Mouse (Mus musculus) CD4-positive, CD25-positive, alpha-beta regulatory T cell, adult 9 weeks (primary cell): ENCODE measurements around the gene Erg28. TPM values are rescaled to one million over a fixed set of nuclear protein-coding genes. Genes with fewer than 3 reads are reported as not detected.

Experiments used
- polyA plus RNA-seq: library from polyadenylated mRNA; unstranded; fragments of 100-300 nt; shearing (Covaris generic); gene quantifications from one replicate; pipeline ENCODE4 v1.2.1, GENCODE M21; 2017

Erg28 gene
- polyA plus RNA-seq: 121 TPM

GRCm38 (mm10) chr12:85824438-85825264, at the start of gene Erg28, which contains the start of gene Ttll5:
TSS of gene Erg28 (minus strand) at chr12:85824550.
TSS of gene Ttll5 (plus strand) at chr12:85824659.

Other genes starting within 250 kb of the Erg28 start
- 0.87 TPM for gene Jdp2, start 225.5 kb downstream of the Erg28 start, polyA plus RNA-seq
- 244 TPM for gene Batf, start 137.9 kb downstream of the Erg28 start, polyA plus RNA-seq
- 0.60 TPM for gene Flvcr2, start 78.0 kb downstream of the Erg28 start, polyA plus RNA-seq
- 14.0 TPM for gene Ttll5, start 109 bp upstream of the Erg28 start, polyA plus RNA-seq